Mouse (Mus musculus) CH12.LX (cell line): Measurements from ENCODE around the gene Ankib1. TPM values are rescaled to one million over a fixed set of nuclear protein-coding genes. Genes with fewer than 3 reads are reported as not detected.
A peak's percentile ranks its signal among the peaks of the same experiment; 100 is the strongest.
"Not testable (repeated sequence)": the region's sequence is repeated elsewhere in the genome, so short reads cannot be mapped to it uniquely, and the experiment has no call there.

Source experiments
- DNase-seq: peaks from one replicate; pipeline ENCODE4 v3.0.0-alpha.2; 2013; ENCODE audit errors: extremely low read depth
- H3K27ac ChIP-seq: 2 replicates; pipeline ENCODE4 v1.5.1; 2012; ENCODE audit warnings: low read depth, mild to moderate bottlenecking, control low read depth, moderate library complexity; ENCODE audit not compliant: insufficient read depth
- H3K27me3 ChIP-seq: replicated peaks from 2 replicates; pipeline ENCODE3; 2012; ENCODE audit warnings: inconsistent platforms
- H3K36me3 ChIP-seq, 2 experiments: replicated peaks in 1 of 2; 2 replicates each; pipeline versions ENCODE3 to v1.6.1; 2012; ENCODE audit warnings: inconsistent platforms in 1 of 2, low read length in 1 of 2, mild to moderate bottlenecking in 1 of 2, mixed read lengths in 1 of 2, moderate library complexity in 1 of 2; ENCODE audit not compliant: control insufficient read depth in 1 of 2, insufficient read depth in 1 of 2
- H3K4me1 ChIP-seq, 2 experiments: 2 replicates each; pipeline ENCODE4 v1.6.1; 2012; ENCODE audit warnings: inconsistent platforms in 1 of 2, moderate library complexity in 1 of 2; ENCODE audit not compliant: insufficient read depth in 2 of 2, control insufficient read depth in 1 of 2
- H3K4me2 ChIP-seq: 2 replicates; pipeline ENCODE4 v1.6.1; 2012; ENCODE audit warnings: low read depth, mild to moderate bottlenecking, control low read depth; ENCODE audit not compliant: poor library complexity, insufficient read depth, severe bottlenecking
- H3K4me3 ChIP-seq, 3 experiments: fragments of 150-350 bp in 1 of 3; sonication (generic) in 1 of 3; replicated peaks in 1 of 3; 2 replicates each; pipeline versions ENCODE3 to v1.5.1; 2011 to 2012; ENCODE audit warnings: low read depth in 2 of 3, low read length in 2 of 3, mild to moderate bottlenecking in 2 of 3, moderate library complexity in 2 of 3, control low read depth in 1 of 3, improper control_type of control experiment in 1 of 3, inconsistent platforms in 1 of 3, mixed read lengths in 1 of 3; ENCODE audit not compliant: poor library complexity in 1 of 3
- H3K79me2 ChIP-seq: replicated peaks from 2 replicates; pipeline ENCODE4 v1.6.1; 2012; ENCODE audit warnings: mild to moderate bottlenecking, moderate library complexity; ENCODE audit not compliant: control insufficient read depth, poor library complexity, insufficient read depth, severe bottlenecking; ENCODE audit errors: extremely low read depth
- H3K9ac ChIP-seq: 2 replicates; pipeline ENCODE4 v1.6.1; 2012; ENCODE audit warnings: low read depth, mild to moderate bottlenecking, control low read depth, moderate library complexity; ENCODE audit not compliant: insufficient read depth
- H3K9me3 ChIP-seq: replicated peaks from 2 replicates; pipeline ENCODE3; 2012; ENCODE audit warnings: low read length, inconsistent platforms, mixed read lengths
- BHLHE40 ChIP-seq: IDR thresholded peaks from 2 replicates; pipeline ENCODE4 v1.6.1; 2011; ENCODE audit warnings: mild to moderate bottlenecking, low read depth, low read length, improper control_type of control experiment
- CHD1 ChIP-seq: IDR thresholded peaks from 2 replicates; pipeline ENCODE4 v1.6.1; 2012; ENCODE audit warnings: low read depth, low read length, improper control_type of control experiment, inconsistent platforms
- CHD2 ChIP-seq: IDR thresholded peaks from 2 replicates; pipeline ENCODE4 v1.6.1; 2011; ENCODE audit warnings: low read length, improper control_type of control experiment
- ETS1 ChIP-seq: conservative IDR thresholded peaks from 2 replicates; pipeline ENCODE4 v1.6.1; 2012; ENCODE audit warnings: low read depth, mild to moderate bottlenecking, inconsistent platforms, low read length, improper control_type of control experiment, moderate library complexity
- MAFK ChIP-seq: IDR thresholded peaks from 2 replicates; pipeline ENCODE4 v1.6.1; 2011; ENCODE audit warnings: low read length, improper control_type of control experiment; ENCODE audit not compliant: insufficient replicate concordance
- MAX ChIP-seq: IDR thresholded peaks from 2 replicates; pipeline ENCODE4 v1.6.1; 2011; ENCODE audit warnings: low read length, improper control_type of control experiment
- MEF2A ChIP-seq: IDR thresholded peaks from 2 replicates; pipeline ENCODE4 v1.6.1; 2014; ENCODE audit warnings: low read depth, mild to moderate bottlenecking, inconsistent platforms, low read length, improper control_type of control experiment, borderline replicate concordance
- NELFE ChIP-seq: IDR thresholded peaks from 2 replicates; pipeline ENCODE4 v1.6.1; 2011; ENCODE audit warnings: low read depth, low read length, improper control_type of control experiment
- NRF1 ChIP-seq: IDR thresholded peaks from 2 replicates; pipeline ENCODE4 v1.6.1; 2014; ENCODE audit warnings: low read depth, mild to moderate bottlenecking, inconsistent platforms, low read length, improper control_type of control experiment, moderate library complexity
- PAX5 ChIP-seq: IDR thresholded peaks from 2 replicates; pipeline ENCODE4 v1.6.1; 2012; ENCODE audit warnings: low read length, inconsistent platforms, mixed read lengths
- POLR2A ChIP-seq: IDR thresholded peaks from 2 replicates; pipeline ENCODE4 v1.6.1; 2011; ENCODE audit warnings: low read depth, mild to moderate bottlenecking, improper control_type of control experiment, low read length
- POLR2AphosphoS2 ChIP-seq: IDR thresholded peaks from 2 replicates; pipeline ENCODE4 v1.6.1; 2011; ENCODE audit warnings: low read depth, low read length, improper control_type of control experiment
- RAD21 ChIP-seq: IDR thresholded peaks from 2 replicates; pipeline ENCODE4 v1.6.1; 2011; ENCODE audit warnings: low read depth, mild to moderate bottlenecking, low read length, improper control_type of control experiment, moderate library complexity
- SMC3 ChIP-seq: IDR thresholded peaks from 2 replicates; pipeline ENCODE4 v1.6.1; 2011; ENCODE audit warnings: low read depth, low read length, improper control_type of control experiment
- TCF12 ChIP-seq: IDR thresholded peaks from 2 replicates; pipeline ENCODE4 v1.6.1; 2014; ENCODE audit warnings: low read depth, mild to moderate bottlenecking, inconsistent platforms, low read length, improper control_type of control experiment
- USF1 ChIP-seq: IDR thresholded peaks from 2 replicates; pipeline ENCODE4 v1.6.1; 2014; ENCODE audit warnings: low read depth, mild to moderate bottlenecking, inconsistent platforms, low read length, improper control_type of control experiment
- USF2 ChIP-seq: conservative IDR thresholded peaks from 2 replicates; pipeline ENCODE4 v1.6.1; 2011; ENCODE audit warnings: low read depth, low read length, improper control_type of control experiment
- ZC3H11A ChIP-seq: IDR thresholded peaks from 2 replicates; pipeline ENCODE4 v1.6.1; 2012; ENCODE audit warnings: low read depth, mild to moderate bottlenecking, inconsistent platforms, low read length, improper control_type of control experiment
- ZKSCAN1 ChIP-seq: IDR thresholded peaks from 2 replicates; pipeline ENCODE4 v1.6.1; 2012; ENCODE audit warnings: low read depth, inconsistent platforms, low read length, improper control_type of control experiment, borderline replicate concordance
- ZMIZ1 ChIP-seq: IDR thresholded peaks from 2 replicates; pipeline ENCODE4 v1.6.1; 2012; ENCODE audit warnings: low read depth, mild to moderate bottlenecking, inconsistent platforms, low read length, improper control_type of control experiment
- dilution Hi-C: fragments of 300-500 bp; cut with MboI; formaldehyde crosslinking; loops from 2 replicates; pipeline ENCODE4 v1.14.3; 2020; ENCODE audit warnings: low sequenced_read_pairs; ENCODE audit not compliant: extremely low pct_unique_long_range_greater_than_20kb, extremely low pct_ligation_motif_present
- in situ Hi-C: fragments of 300-500 bp; cut with MboI; formaldehyde crosslinking; loops from 3 replicates; pipeline ENCODE4 v1.14.3; 2019; ENCODE audit warnings: low sequenced_read_pairs, low pct_ligation_motif_present, low pct_unique_long_range_greater_than_20kb, mixed read lengths
- polyA plus RNA-seq: library from polyadenylated mRNA; unstranded; fragments of >175 nt; gene quantifications from 2 replicates; pipeline ENCODE4 v1.2.1, GENCODE M21; 2012; ENCODE audit warnings: low read depth; ENCODE audit not compliant: insufficient read length
- total RNA-seq, 2 experiments: library from RNA; depleted of rRNA; stranded (reverse); fragments of 300-350 nt in 1 of 2; fragments of >200 nt in 1 of 2; gene quantifications; 2 replicates each; pipeline ENCODE4 v1.2.3; 2012 to 2014

The Ankib1 gene
- total and polyA plus RNA-seq, 3 experiments = 13.7 to 19.3 (median 16.6) TPM

- H3K27ac ChIP-seq = no peak overlapping the region
- H3K79me2 ChIP-seq = no peaks in the 10 kb centered on the region
- dilution Hi-C loops (no loop called here), in situ Hi-C loops (no loop called here)
- peaks cover 1% of the 10 kb centered on the region for H3K9me3 ChIP-seq
- H3K9ac ChIP-seq = no peak overlapping the region
- H3K4me3 ChIP-seq = no peak overlapping the region
- no peaks in the 10 kb centered on the region for H3K36me3 ChIP-seq
- H3K27me3 ChIP-seq = no peaks in the 10 kb centered on the region
- no peak overlapping the region for H3K4me2 ChIP-seq
- DNase-seq = peak; percentile 24
- TF ChIP-seq BHLHE40 = no peak
- TF ChIP-seq PAX5 = no peak
- no peak for TF ChIP-seq ZC3H11A
- TF ChIP-seq TCF12 = no peak
- TF ChIP-seq ZKSCAN1 = no peak
- no peak for TF ChIP-seq NRF1
- no peak for TF ChIP-seq MAX
- no peak for TF ChIP-seq POLR2A
- no peak for TF ChIP-seq USF1
- TF ChIP-seq MAFK = no peak
- TF ChIP-seq CHD2 = no peak
- no peak for TF ChIP-seq NELFE
- TF ChIP-seq RAD21 = no peak
- no peak for TF ChIP-seq CHD1
- TF ChIP-seq POLR2AphosphoS2 = no peak
- TF ChIP-seq USF2 = no peak
- TF ChIP-seq ETS1 = no peak
- TF ChIP-seq ZMIZ1 = no peak
- no peak for TF ChIP-seq MEF2A
- TF ChIP-seq SMC3 = no peak
- TF ChIP-seq, all 38 proteins: peak for 0
- H3K4me1 ChIP-seq = peaks cover 0 to 15% of the 10 kb centered on the region in 2 experiments; a peak in 2 of 4 replicates
These were observed 148.9 kb downstream of the Ankib1 start for GRCm38 (mm10) chr5:3653801-3654200.

DNA sequence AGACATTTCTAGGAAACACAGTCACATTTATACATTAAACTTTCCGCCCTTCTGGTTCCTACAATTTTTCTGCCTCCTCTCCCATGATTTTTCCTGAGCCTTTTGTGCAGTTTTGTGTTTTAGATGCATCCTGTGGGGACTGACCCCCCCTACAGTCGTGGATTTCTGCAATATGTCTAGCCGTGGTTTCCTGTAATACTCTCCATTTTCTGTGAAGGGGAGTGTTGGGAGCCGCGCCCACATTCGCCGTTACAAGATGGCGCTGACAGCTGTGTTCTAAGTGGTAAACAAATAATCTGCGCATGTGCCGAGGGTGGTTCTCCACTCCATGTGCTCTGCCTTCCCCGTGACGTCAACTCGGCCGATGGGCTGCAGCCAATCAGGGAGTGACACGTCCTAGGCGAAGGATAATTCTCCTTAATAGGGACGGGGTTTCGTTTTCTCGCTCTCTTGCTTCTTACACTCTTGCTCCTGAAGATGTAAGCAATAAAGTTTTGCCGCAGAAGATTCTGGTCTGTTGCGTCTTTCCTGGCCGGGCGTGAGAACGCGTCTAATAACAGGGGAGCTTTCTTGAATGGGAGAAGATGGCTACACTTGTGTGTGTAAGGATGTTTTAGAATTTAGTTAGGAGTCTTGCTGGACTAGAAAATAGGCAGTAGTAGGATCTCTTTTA is 149.7 kb downstream of the Ankib1 start:
- DNase-seq, H3K9me3 ChIP-seq, in situ Hi-C loops, H3K36me3 ChIP-seq, H3K27me3 ChIP-seq, H3K9ac ChIP-seq, H3K4me2 ChIP-seq, H3K79me2 ChIP-seq, H3K27ac ChIP-seq, dilution Hi-C loops, H3K4me3 ChIP-seq: not testable (repeated sequence)
- peaks cover 0 to 20% of the 10 kb centered on the region in 2 experiments; a peak in 2 of 4 replicates for H3K4me1 ChIP-seq
